Mouse (Mus musculus) embryo, embryonic 9.5 days (tissue): ENCODE measurements at regions not wholly inside any gene's neighbourhood (a gene's known extent, or its start where the extent isn't known, plus 50 kb on each side); places are given as distances from the start of the nearest gene placed in this dataset.

Experiments
- DNase-seq: peaks from one replicate; pipeline ENCODE4 v3.0.0-alpha.2; 2017; ENCODE audit errors: extremely low spot score

- DNase-seq, result no peak
These were observed 531.1 kb downstream of the Gm11232 start for GRCm38 (mm10) chr4:71226653-71227052.

- no peak for DNase-seq
These were observed 539.7 kb downstream of the Gm11232 start for GRCm38 (mm10) chr4:71218060-71218459.

- DNase-seq, result no peak
These were observed 570.0 kb downstream of the Gm11232 start for GRCm38 (mm10) chr4:71187801-71188200.

- DNase-seq, result no peak
These were observed 580.1 kb downstream of the Gm11232 start for GRCm38 (mm10) chr4:71177661-71178060.

- peak; percentile 22 for DNase-seq
These were observed 592.0 kb downstream of the Gm11232 start for GRCm38 (mm10) chr4:71165802-71166201.

- no peak for DNase-seq
These were observed 597.0 kb upstream of the Megf9 start for GRCm38 (mm10) chr4:71131670-71132317.

- DNase-seq, result peak; percentile 54
These were observed 596.3 kb upstream of the Megf9 start for GRCm38 (mm10) chr4:71130946-71131669.

GRCm38 (mm10) chr4:71129306-71129705 lies 594.5 kb upstream of the Megf9 start:
- no peak for DNase-seq
